Mouse (Mus musculus) ES-Bruce4 (cell line): ENCODE measurements at regions not wholly inside any gene's neighbourhood (a gene's known extent, or its start where the extent isn't known, plus 50 kb on each side); places are given as distances from the start of the nearest gene placed in this dataset.

Experiments used
- CTCF ChIP-seq: IDR thresholded peaks from one replicate; pipeline ENCODE4 v1.8.1; 2011; ENCODE audit warnings: low read depth, low read length
- EP300 ChIP-seq: IDR thresholded peaks from 2 replicates; pipeline ENCODE4 v1.6.1; 2011; ENCODE audit warnings: low read depth, low read length; ENCODE audit not compliant: insufficient read depth
- POLR2A ChIP-seq: IDR thresholded peaks from one replicate; pipeline ENCODE4 v1.8.1; 2011; ENCODE audit warnings: low read length; ENCODE audit not compliant: insufficient read depth

DNA sequence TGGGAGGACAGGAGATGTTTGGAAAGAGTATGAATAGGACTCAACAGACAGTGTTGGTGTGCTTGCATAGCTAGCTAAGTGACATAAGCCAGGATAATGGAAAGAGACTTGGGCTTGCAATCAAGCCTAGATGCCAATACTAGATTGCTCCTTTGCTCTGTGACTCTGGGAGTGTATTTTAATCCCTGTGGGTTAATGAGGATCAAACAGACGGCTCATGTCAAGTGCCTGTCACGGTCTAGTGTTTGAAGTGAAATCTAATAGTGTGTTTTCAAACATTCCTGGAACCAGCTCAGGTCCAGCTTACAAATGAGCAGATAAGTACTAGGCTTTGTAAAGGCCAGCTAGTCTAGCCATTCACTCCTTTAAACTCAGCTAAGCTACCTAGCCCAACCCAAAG, 64.1 kb upstream of the Ranbp3l start:
- no peak for TF ChIP-seq POLR2A
- TF ChIP-seq CTCF: no peak
- TF ChIP-seq EP300: no peak
